Mouse (Mus musculus) cerebellum, adult 18-20 months (tissue): ENCODE measurements around the gene Snrpf.

ENCODE experiments used
- DNase-seq, 2 experiments: peaks; one replicate each; pipeline ENCODE4 v3.0.0; 2021

Gene Snrpf

DNA sequence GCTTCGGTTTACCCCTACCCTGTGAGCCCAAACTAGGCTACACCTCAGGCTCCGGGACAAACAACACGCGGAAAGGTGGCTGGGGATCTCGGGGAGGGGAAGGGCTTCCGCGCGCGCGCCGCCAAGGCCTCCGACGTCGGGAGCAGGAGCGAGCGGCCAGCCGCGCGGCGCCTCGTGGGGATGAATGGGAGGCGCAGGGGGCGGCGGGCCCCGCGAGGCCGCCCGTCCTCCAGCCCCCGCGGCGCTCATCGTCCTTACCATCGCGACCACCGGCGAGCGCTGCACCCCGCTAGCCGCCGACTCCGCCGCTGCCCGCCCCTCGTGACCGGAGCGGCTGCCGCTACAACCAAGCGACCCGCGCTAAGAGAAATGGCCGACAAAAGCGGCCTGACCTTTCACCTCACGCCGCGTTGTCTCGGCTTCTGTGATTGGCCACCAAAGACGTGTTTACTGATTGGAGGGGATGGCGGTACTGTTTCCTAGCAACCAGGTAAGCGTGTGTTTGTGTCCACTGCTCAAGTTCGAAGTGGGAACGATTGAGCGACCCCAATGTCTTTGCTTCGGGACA is at the start of gene Snrpf:
Gene Snrpf, minus strand, starts transcription at position 426 of the 568 bp plus-strand sequence.
- DNase-seq: peak; percentile 85 to 95

DNA sequence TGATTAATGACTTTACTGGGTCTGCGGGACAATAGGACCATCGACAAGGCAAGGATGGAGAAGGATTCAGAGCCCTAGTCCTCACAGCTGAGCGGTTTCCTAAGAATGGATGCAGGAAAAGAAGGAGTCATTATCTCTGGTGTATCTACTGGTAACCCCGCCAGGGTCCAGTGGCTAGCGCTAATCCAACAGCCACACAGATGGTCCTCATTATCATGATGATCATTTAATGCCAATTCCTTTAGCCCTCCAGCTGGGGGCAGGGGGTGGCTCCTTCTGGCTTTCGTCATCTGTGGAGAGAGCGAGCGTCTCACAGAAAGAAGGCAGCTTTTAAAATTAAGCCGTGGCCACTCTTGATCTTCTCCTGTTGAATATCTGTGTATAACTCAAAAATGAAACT is 46.4 kb upstream of the Snrpf start:
- peak in 1 of 2 experiments; percentile 44 for DNase-seq

DNA sequence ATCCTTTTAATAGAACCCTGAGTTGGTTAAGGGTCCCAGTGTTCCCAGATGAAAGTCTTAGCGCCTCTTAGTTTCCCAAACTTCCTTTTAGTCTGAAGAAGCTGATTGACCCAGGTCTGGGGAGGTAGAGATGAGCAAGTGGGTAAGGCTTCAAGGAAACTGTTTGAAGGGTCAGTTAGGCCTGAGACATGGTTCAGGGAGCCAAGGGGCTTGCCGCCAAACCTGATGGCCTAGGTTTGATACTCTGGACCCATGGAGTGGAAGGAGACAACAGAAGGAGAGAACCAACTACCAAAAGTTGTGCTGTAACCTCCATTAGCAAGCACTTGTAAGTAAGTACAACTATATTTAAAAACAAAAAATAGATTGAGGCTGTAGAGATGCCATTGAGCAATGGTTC is 44.5 kb upstream of the Snrpf start:
- no peak for DNase-seq

DNA sequence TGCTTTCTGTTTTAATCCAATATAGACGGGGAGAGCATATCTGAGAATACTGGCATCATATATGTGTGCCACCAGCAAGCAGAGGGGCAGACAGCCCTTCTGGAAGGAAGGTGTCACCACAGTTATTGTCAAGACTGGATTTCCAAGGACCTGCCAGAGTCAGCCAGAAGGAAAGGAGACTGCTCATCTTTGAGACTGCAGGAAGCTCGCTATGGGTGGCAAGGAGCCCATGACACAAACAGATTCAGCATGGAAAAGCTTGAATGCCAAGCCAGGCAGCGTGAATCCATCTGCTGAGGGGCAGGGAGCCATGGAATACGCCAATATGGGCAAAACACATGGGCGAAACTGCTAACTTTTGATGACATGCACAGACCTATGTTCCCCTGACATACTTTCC is 44.1 kb upstream of the Snrpf start:
- DNase-seq: peak; percentile 87 to 94

DNA sequence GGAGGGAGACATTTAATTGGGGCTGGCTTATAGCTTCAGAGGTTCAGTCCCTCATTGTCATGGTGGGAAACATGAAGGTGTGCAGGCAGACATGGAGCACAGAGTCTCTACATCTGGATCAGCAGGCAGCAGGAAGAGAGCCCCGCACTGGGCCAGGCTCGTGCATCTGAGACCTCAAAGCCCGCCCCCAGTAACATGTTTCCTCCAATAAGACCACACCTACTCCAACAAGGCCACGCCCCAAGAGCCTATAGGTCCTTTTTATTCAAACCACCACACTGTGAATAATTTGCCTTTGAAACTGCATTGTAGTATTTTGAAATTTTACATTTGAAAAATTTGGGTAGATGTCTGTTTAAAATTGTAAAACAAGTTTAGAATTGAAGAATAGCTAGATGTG is 42.6 kb upstream of the Snrpf start:
- no peak for DNase-seq

DNA sequence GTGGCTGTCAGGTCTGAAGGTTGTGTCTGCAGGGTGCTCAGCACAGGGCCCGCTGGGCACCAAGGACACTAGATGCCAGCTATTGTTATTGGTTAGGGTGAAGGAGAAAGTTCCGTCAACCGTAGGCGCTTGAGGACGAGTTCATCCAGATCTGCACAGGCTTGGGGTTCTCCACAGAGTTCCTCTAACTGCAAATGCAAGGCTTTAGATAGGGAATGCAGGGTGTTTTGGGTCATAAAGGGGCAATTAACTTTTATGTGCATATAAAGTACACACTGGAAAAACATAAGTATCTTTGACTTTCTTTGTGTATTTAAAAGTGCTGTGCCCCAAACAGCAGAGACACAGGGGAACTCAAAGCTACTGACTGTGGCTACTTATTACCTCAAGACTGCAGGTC is 40.8 kb upstream of the Snrpf start:
- no peak for DNase-seq

DNA sequence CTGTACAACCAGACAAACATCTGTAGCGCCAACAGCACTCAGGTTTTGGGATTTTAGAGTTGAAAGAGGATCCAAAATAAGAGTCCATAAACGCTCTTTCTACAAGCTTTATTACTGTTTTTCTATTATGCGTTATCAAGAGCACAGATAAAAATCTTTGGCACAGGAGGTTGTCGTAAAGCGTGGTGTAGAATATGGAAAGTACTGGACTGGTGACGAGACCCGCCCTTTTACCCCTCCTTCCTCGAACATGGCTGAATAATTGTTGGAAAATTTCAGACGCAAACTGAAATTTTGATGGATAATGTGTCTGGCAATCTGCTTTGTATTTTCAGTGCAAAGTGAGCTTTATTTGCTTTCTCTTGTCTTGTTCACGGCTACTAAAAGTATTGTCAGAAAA is 34.6 kb upstream of the Snrpf start:
- DNase-seq: no peak

DNA sequence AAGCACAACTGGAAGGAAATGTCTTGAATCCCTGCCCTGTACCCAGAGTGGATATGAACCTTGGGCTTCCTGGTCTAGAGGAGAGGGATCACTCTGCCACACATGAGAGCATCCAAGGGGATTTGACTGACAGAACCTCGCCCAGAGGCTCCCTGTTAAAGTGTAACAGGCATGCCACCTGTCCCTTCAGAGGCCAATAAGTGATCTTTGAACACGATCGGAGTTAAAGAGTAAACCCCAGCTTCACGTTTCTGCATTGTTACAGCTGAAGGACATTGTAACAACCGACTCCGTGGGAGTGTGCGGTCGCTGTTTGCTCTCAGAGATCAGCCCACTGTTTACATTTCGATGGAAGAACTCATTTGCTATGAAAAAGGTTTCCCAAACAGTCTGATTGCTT is 34.2 kb upstream of the Snrpf start:
- DNase-seq: no peak

DNA sequence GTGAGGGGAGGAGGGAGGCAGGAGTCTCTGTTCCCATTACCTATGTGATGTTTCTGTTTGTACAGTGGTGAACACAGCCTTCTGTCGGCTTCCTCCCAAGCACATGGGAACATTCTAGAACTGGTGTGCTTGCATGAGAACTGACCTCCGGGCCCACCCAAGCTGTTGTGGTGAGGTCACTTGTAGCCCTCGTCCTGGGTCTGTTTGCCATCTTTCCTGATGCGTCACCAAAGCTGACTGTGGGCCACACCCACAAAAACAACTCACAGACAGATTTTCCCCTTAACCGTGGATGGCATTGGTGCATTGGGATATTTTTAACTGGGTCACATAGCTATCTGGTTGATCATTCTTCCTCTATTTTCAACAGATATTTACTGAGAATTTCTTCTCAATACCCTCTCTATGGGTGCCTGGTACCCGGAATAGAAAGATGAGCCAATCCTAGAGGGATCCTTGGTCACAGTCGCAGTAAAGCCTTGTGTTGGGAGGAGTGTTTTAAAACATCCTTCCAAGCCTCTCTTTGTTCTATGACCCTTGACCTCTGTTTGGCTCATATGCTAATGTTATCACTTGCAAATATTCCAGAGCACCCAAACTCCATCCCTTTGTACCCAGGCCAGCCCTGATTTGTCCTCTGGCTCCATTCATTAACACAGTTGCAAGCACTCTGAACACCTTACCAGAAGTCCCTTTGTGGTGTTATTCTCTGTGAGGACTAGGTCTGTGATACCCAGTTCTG is 31.1 kb upstream of the Snrpf start:
- no peak for DNase-seq

DNA sequence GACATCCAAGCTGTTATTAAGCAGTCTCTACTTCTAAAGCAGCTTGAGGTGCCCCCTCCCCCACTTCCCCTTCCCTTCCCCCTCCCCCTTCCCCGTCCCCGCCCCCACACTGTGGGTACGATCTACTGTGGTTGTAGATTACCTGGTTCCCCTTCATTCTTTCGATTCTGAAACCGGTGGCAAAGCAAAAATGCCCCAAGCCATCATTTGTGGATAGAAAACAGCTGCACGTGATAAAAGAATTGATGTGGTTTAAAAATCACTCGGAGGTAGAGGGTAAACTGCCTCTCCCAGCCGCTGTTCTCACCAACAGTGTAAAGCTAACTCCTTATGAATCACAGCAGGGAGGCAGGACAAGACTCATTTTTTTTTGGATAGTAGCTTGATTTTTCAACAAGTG is 25.3 kb upstream of the Snrpf start:
- DNase-seq: no peak

DNA sequence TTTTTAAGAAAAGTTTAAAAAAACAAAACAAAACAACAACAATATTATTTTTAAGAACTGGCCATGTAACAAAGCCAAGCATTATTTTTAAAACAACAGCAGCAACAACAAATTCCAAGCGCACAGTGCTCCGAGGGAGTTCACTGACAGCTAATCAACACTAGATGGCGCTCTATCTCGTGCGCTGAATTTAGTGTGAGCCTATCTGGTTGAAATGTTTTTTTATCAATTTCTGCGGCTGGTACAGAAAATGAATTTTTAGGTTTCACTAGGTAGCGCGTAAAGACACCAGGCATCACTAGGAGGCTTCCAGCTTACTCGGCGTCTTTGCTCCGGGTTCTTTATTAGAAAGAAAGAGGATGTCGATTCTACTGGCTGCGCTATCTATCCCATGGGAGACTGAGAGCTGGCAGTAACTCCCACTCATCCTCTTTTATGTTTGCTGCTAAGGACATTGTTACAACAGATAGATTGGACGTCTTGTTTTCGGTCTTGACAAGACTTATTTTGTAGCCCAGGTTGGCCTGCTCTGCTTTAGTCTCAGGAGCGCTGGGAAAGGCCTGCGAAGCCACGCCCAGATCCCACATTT is 22.0 kb upstream of the Snrpf start:
- peak; percentile 59 to 69 for DNase-seq

DNA sequence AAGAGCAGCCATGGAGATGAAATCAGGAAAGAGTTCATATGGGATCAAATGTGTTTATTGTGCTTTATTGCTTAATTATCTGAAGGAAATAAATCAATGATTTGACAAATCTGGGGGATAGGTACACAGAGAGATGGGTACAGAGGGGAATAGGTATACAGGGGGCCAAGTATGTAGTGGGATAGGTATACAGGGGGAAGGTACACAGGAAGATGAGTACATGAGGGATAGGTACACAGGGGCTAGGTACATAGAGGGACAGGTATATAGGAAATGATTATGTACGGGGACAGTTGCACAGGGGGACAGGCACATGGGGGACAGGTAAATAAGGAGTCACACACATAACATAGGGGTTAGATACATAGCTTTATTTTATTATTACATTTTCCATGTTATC is 21.4 kb upstream of the Snrpf start:
- DNase-seq: no peak

DNA sequence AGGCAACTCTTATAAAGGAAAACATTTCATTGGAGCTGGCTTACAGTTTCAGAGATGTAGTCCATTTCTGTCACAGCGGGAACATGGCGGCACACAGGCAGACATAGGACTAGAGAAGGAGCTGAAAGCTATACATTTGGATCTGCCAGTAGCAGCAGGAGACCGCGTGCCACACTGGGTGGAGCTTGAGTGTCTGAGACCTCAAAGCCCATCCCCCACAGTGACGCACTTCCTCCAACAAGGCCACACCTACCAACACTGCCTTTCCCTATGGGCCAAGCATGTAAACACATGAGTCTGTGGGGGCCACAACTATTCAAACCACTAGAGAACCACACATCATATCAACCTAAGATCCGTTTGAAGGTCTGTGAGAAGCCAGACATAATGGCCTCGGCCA is 19.7 kb upstream of the Snrpf start:
- DNase-seq: no peak

DNA sequence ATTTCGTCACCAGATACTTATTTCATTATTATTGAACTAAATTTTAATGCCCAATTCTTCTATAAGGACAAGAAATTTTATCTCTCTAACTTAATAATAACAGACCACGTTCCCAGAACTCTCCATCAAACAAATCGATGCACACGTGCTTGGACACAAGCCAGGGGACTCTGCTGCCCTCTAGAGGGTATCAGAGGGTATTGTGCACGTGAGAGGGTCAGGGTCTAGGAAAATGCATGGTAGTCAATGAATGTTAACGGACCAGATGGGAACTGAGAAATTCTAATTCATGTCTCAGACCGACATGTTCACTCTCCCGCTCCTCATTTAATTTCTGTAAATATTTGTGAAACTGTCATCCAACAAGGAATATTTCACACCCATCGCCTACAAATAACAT is 18.5 kb upstream of the Snrpf start:
- DNase-seq: no peak

DNA sequence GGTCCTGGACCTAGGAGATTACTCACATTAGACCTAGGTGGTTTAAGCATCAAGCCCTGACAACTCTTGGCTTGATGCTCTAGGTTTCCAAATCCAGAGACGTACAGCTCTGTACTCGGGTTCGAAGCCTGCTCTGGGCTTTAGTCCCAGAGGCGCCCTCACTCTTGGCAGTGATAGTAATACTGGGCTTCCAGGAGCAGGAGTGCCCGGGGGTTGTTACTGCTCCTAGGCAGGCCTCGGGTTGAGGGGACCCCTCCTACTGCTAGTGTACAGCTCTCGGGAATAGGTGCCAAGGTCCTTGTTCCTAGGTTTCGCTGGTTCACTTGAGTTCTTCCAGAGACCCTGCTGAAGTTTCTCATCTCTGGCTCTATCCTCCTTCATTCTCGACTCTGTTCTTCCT is 16.8 kb upstream of the Snrpf start:
- no peak for DNase-seq

DNA sequence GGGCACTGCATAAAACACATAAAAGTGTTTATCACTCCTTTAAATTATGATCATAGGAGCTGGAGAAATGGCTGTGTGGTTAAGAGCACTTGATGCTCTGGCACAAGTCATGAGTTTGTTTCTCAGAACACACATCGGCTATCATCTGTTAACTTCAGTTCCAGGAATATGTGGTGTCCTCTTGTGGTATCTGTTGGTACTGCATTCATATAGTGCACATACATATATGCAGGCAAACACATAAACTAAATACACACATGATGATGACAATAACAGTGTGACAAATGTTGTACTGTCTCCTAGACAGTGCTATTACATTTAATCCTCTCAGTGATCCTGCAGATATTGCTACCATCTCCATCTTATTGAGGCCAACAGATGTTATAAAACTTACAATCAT is 13.8 kb upstream of the Snrpf start:
- DNase-seq: no peak

DNA sequence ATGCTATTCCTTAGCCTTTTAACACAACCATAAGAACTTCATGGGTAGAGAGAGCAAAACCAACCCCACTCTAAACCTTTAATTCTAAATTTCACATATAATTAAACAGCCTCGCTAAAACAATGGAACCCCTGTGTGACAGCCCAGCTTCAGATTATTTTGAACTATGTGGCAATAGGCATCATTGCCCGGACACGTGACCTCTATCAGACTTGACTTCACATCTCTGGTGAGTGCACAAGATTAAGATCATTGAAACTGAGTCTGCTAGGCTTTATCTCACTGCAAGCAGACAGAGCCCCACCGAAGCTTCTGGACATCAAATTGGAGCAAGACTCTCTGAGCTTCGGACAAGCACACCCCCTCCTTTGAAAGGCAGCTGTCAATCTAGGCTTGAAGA is 12.8 kb upstream of the Snrpf start:
- no peak for DNase-seq

DNA sequence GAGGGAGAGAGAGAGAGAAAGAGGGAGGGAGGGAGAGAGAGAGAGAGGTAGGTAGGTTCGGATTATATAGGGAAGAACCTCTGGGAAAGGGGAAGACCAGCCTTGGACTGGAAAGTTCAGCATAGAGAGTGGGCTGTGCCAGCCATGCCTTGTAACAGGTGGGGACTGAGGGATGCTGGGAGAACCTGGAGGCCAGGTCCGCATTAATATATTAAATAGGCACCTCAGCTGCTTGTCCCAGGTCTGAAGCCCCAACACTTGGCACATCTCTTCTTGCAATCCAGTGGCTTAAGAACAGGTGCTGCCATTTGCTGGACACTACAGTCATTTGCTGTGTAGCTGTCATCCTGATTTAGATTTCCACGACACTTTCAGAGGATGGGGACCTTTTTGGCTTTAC is 7.1 kb upstream of the Snrpf start:
- DNase-seq: no peak

DNA sequence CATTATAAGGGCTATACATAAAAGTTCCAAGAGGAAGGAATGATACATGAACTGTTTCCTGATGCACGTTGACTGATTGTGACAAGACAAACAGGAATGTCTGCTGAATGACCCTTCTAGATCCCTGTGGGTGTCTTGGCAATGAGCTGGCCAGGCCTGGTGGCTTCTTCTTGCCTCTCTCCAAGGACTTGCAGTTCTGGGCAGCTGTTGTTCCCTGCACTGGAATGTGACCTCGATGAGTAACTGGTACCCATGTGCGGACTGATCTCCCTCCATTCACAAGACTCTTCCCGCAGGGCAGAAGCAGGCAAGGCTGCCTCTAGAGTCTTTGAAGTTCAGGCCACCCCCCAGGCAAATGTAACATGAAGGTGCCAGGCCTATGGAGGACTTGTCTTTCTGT is 6.3 kb upstream of the Snrpf start:
- no peak for DNase-seq

DNA sequence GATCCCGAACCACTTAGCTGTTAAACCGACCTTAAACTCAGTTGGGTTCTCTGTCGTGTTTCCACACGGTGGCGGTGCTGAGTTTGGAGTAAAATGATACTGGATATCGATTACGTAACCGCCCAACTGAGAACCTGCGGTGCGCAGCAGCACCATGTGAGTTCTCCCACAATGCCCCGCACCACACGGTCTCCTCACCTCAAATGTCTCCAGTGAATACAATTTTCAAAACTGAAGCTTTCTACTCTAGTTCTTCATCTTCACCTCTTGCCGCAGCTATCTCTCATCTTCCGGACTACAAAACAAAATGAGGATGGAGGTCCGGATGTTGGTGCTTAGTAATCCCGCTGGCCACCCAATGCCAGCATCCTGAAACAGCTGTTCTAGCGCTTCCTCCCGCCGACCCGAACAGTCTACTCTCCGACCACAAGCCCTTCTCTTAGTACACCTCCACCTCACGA is 4.5 kb upstream of the Snrpf start:
- peak; percentile 91 to 93 for DNase-seq

DNA sequence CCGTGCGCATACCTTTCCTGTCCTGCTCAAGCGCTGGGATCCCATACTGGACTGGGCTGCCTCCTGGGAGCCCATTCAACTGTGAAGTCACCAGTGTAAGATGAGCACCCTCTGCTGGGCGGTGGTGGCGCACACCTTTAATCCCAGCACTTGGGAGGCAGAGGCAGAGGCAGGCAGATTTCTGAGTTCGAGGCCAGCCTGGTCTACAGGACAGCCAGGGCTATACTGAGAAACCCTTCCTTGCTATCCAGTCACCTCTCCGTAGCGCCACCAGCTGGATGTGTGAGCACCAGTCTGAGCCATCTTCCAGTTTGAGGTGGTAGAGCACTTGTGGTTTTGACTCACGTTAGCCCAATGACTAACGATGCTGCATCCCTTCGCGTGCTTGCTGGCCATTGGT is 3.0 kb upstream of the Snrpf start:
- peak; percentile 19 to 29 for DNase-seq

DNA sequence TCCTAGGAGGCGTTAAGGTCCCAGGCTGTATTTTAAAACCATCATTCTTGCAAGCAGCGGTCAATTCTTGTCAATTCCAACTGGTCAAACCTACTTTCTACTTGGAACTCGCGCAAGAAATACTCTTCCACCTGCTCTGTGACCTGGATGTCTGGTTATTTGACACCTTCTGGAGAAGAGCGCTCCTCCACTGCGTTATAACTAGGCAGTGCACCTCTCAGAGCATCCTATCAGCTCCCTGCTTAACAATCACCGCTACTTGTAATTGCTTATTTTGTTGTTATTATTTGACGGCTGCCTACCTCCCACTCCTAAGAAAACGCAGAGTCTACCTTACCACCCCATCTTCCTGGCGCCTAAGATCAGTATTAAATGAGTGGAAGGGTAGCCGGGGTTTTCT is 710 bp downstream of the Snrpf start:
- no peak for DNase-seq

DNA sequence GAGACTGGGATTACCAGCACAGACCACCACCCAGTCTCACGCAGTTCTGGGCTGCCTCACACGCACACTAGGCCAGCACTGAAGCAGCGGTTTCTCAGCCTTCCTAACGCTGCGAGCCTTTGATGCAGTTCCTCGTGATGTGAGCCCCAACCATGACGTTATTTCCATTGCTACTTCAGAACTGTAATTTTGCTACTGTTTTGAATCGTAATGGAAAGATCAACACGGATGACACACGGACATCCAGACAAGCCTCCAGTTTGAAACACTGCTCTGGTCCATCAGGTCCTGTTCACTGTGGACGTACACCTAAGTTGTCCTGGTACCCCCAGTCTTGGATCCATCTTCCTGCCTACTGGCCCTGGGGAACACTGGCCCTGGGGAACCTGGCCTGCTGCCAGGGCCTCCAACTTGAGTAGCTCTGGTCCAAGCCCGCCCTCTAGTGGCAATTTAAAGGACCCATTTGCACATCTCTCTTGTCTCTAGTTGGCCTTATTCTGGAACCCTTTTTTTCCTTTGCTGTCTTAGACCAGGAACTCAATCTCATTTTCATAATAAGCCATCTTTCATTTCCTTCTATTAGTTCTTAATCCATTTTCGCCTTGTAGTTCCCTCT is 12.1 kb downstream of the Snrpf start:
- peak; percentile 69 to 74 for DNase-seq

DNA sequence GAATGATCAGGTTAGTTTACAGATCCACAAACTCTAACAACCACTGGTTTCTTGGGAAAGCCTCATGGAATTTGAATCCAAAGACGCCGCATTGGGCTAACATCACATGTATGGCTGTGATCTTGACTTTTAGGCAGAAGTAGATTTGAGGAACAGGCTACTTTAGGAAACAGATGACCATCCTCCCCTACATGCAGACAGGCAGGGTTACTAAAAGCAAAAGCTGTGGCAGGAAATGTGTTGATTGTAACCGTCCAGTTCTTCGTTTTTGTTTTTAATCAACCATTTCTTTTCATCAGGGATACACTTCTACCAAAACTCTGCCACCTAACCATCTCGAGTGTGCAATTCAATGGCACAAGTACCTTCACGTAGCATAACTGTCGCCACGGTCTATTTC is 13.5 kb downstream of the Snrpf start:
- DNase-seq: no peak
